Mouse (Mus musculus): ENCODE data around the gene Gm47189.
A peak's percentile ranks its signal among the peaks of the same experiment; 100 is the strongest.
"Not testable (repeated sequence)": the region's sequence is repeated elsewhere in the genome, so short reads cannot be mapped to it uniquely, and the experiment has no call there.

Gm47189 gene

GRCm38 (mm10) chr14:41772341-41772740, at the start of gene Gm47189:
Gene Gm47189 (minus strand): TSS chr14:41772441.
- not testable (repeated sequence) for DNase-seq

DNA sequence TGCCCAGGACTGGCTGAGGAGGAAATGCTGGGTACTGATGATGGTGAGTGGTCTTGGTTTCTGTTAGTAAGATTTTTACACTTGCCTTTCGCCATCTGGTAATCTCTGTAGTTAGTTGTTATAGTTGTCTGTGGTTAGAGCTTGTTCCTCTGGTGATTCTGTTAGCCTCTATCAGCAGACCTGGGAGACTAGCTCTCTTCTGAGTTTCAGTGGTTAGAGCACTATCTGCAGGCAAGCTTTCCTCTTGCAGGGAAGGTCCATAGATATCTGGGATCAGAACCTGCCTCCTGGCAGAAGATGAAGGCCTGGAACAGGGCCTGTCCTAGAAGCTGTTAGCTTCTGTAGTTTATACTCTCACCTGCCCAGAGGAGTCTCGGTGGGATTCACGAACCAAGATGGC, 16.3 kb downstream of the Gm47189 start:
- peak; percentile 1 for DNase-seq

- DNase-seq, result not testable (repeated sequence)
These were observed 21.7 kb downstream of the Gm47189 start, which contains the start of gene Gm7929 for GRCm38 (mm10) chr14:41750514-41750913. Gene Gm7929 (minus strand): TSS chr14:41750614.

GRCm38 (mm10) chr14:41723437-41723836, 48.8 kb downstream of the Gm47189 start:
- DNase-seq, result not testable (repeated sequence)

DNA sequence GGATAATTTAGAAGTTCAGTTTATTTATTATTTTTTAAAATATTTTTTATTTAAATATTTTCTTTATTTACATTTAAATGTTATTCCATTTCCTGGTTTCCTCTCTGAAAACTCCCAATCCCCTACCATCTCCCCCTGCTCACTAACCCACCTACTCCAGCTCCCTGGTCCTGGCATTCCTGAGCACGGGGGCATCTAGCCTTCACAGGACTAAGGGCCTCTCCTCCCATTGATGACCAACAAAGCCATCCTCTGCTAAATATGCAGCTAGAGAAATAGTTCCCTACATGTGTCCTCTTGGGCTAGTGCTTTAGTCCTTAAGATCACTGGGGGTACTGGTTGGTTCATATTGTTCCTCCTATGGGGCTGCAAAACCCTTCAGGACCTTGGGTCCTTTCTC, 55.1 kb downstream of the Gm47189 start:
- not testable (repeated sequence) for DNase-seq
